Mouse (Mus musculus): ENCODE data around the gene Tec.

The Tec gene

DNA sequence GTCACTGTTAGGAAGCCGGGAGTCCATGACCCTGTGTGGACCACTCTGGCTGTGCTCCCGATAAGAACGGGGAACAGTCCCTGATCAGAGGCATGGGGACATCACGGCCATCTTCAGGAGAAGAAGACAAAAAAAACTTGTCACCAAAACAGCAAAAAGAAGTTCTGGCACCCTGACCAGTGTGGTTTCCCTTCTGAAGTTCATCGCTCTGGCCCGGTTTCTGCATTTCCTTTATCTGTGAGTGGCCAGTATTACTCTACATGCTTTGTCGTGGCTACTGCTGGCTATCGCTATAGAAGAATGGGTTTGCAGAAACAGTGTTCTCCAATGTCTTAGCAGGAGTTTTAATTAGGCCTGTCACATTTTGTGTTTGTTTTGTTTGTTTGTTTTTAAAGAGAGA, 131.8 kb downstream of the Tec start:
- no peak for DNase-seq (ENCODE audit: low spot score)

DNA sequence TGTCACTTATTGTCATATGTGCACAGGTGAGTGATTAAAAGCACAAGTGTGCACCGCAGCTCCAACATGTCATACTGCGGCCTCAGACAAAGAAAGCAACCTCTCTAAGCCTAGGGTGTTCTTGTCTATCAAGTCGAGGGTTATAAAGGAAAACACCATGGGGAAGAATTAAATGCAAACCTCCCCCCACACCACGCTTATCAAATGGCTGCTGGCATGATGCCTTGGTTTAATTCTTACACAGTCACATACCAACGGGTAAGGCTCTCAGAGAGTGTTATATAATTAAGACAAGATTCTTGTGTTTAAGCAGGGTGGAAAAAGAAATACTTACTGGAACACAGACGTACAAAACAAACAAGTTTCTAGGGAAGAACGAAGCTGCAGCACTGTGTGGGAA, 132.5 kb downstream of the Tec start:
- no peak for DNase-seq (ENCODE audit: low spot score)

DNA sequence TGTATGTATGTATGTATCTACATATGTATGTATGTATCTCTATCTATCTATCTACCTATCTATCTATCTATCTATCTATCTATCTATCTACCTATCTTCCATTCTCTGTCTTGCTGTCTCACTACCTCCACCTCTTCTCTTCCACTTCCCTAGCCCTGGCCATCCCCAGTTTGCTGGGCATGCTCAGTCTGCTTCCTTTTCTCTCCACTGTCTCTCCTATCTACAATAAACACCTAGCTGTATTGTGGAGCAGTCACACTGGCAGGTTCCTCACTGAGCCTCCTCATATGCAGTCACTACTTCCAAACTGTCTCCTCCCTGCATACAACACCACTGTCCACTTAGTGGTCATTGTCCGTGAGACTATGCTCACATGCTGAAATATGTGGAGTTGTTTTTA, 135.4 kb downstream of the Tec start:
- DNase-seq (ENCODE audit: low spot score): no peak

DNA sequence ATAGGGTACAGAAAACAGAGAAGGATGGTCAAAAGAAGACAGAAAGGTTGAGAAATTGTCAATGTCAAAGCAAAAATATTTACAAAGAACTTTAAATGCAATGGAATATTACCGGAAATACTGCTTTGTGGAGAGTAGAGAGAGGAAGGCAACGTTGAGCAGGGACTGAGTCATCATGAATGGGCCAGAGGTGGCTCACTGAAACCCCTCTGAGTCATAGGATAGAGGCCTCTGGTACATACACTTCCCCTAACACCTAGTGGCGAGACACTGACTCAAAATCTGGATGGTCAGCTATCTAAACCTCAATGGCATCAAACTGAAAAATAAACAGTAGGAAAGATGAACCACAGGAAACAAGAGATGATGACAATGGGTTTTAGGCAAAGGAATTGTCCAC, 142.9 kb downstream of the Tec start:
- DNase-seq (ENCODE audit: low spot score): no peak

DNA sequence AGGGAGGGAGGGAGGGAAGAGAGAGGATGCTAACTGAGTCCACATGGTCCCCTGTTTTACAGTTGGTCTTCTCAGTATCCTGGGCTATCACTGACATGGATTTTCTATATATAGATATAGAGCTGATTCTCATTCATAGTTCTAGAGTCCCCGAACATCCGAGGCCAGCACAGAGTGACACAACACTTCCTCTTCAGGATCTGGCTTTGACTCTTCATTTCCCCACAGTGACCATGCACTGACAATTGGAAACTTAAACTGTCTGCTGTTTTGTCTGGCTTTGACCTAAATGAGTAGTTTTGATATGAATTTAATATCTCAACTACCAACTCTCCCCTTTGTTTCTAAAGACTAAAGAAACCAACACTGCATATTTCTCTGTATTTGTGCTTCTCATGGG, 144.9 kb downstream of the Tec start:
- no peak for DNase-seq (ENCODE audit: low spot score)

DNA sequence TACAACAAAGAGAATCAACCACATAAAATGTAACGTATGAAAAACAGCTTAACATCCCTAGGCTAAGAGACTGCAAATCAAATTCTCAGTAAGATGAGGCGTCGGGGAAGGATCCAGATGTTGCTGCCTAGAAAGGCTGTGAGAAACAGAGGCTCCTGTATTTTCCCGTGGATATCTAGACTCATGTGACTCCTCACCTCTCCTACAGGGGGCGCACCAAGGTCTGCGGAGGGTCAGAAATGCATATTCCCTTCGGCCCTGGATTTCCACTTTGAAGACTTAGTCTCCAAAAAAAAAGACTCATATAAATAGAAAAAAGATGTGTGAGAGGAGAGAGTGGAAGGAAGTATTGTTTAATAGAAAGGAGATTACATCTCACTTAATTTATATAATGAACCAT, 147.7 kb downstream of the Tec start:
- no peak for DNase-seq (ENCODE audit: low spot score)

DNA sequence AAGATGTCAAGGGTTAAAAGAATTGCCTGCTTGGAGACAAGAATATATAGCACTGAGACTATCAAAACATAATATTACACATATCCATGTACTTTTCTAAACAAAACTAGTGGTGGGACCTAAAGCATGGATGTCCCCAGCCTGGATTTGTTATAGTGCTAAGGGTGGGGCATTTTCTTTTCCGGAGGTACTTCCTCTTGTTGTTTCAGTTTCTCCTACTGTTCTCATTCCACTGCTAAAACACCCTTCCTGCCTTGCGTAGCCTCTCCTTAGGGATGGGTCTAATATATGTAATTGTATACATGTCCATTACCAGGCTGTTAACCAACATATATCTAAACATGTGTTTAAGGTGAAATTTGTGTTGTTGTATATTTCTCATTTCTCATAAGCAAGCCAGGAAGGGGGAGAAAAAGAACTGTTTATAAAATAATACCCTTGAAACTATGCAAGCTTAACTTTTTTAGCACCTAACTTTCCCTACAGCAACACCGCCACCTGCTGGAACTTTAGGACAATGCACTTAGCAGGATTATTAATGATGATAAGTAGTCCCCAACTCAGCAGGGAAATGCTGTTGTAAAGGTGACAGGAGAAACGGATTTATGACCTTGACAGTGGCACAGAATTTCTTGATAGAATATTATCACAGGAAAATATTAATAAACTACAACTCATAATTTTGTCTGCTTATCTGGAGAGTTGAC, 157.6 kb downstream of the Tec start:
- DNase-seq (ENCODE audit: low spot score): peak; percentile 85

DNA sequence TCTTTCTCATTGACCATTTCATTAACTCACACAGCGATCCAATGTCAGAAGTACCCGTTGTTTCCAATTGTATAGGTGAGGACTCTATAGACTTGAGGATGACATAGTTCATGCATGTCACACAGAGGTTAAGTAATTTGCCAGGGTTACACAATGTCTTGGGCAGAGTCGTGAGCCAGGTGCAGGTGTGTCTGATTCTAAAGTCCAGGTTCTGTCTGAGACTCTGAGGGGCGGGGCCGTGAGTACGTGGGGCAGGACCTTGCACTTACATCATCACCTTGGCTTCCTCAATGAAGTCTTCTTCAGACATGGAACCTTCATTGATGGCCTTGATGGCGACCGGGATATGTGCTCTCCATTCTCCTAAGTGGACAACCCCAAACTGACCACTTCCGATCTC, 158.3 kb downstream of the Tec start:
- no peak for DNase-seq (ENCODE audit: low spot score)

DNA sequence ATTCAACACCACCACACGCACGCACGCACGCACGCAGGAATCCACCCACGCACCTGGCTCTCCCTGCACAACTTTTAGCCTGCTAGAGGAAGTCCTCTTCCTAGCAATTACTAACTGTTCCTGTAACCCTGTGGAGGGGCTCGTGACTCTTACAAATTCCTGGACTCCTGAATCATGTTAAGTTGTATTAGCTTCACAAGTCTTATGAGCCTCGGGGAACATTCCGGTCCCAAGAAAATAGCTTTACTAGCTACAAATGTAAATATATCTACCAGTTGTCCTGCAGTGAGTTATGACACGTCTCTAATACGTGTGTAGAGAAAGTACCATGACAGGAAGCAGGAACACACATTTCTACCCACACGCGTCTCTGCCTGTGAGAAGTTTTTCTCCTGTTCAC, 158.8 kb downstream of the Tec start:
- DNase-seq (ENCODE audit: low spot score): no peak

DNA sequence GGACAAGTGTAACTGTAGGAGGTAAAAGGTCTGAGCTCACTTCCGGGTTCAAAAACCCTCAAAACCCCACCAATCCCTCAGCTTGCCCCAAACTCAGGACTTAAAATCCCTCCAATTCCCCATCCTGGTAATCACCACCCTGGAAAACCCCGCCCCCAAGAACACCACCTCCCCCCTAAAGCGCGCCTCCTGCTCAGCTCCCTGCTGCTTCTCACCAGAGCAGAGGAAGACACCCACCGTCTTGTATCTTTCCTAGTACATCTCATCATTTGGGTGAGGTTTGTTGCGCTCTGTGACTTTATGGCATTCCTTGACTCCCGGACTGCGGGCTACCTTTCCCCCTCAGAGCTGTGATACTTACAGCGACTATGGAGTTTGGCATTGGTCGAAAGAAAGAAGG, 161.6 kb downstream of the Tec start:
- no peak for DNase-seq (ENCODE audit: low spot score)

DNA sequence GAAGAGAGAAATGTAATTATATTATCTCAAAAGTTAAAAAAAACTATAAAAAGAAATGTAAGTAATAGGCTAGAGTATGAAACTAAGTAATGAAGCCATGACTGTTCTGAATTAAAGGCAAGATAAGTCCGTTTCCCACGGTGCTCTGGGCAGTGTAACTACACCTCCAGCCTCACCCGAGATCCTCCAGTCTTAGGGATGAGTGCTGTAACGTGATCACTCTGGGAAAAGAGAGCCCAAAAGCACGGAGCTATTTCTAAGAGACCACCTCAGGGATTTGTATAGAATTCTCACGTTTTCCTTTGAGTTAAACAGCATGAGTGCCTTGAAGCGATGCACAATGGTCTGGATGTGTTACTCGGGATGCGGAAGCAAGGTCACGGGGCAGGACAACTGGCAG, 162.2 kb downstream of the Tec start:
- peak; percentile 39 for DNase-seq (ENCODE audit: low spot score)
